Mouse (Mus musculus) skeletal muscle tissue, adult 2 months (tissue): ENCODE data around the gene Rnf8.

Experiments used
- DNase-seq: peaks from one replicate; pipeline ENCODE4 v3.0.0-alpha.2; 2012; ENCODE audit warnings: low read depth, low spot score

Rnf8 gene

GRCm38 (mm10) chr17:29680921-29681320 is 66.3 kb downstream of the Rnf8 start:
- DNase-seq: no peak

- no peak for DNase-seq
Observed at GRCm38 (mm10) chr17:29681669-29682068, 67.1 kb downstream of the Rnf8 start.

- DNase-seq: no peak
Observed at GRCm38 (mm10) chr17:29682261-29682660, 67.7 kb downstream of the Rnf8 start.

GRCm38 (mm10) chr17:29683127-29683526 is 68.5 kb downstream of the Rnf8 start:
- no peak for DNase-seq

- no peak for DNase-seq
Observed at GRCm38 (mm10) chr17:29684275-29684674, 69.7 kb downstream of the Rnf8 start.

GRCm38 (mm10) chr17:29686771-29687170 is 72.2 kb downstream of the Rnf8 start:
- DNase-seq: no peak

GRCm38 (mm10) chr17:29687373-29687772 is 72.8 kb downstream of the Rnf8 start:
- no peak for DNase-seq

GRCm38 (mm10) chr17:29688610-29689009 is 74.0 kb downstream of the Rnf8 start:
- DNase-seq: no peak

GRCm38 (mm10) chr17:29690257-29690656 is 75.7 kb downstream of the Rnf8 start:
- no peak for DNase-seq

GRCm38 (mm10) chr17:29692827-29693226 is 78.2 kb downstream of the Rnf8 start:
- DNase-seq: no peak

- no peak for DNase-seq
Observed at GRCm38 (mm10) chr17:29693571-29693970, 79.0 kb downstream of the Rnf8 start.

- DNase-seq: no peak
Observed at GRCm38 (mm10) chr17:29694516-29694915, 79.9 kb downstream of the Rnf8 start.
